In the genomic region with DNA sequence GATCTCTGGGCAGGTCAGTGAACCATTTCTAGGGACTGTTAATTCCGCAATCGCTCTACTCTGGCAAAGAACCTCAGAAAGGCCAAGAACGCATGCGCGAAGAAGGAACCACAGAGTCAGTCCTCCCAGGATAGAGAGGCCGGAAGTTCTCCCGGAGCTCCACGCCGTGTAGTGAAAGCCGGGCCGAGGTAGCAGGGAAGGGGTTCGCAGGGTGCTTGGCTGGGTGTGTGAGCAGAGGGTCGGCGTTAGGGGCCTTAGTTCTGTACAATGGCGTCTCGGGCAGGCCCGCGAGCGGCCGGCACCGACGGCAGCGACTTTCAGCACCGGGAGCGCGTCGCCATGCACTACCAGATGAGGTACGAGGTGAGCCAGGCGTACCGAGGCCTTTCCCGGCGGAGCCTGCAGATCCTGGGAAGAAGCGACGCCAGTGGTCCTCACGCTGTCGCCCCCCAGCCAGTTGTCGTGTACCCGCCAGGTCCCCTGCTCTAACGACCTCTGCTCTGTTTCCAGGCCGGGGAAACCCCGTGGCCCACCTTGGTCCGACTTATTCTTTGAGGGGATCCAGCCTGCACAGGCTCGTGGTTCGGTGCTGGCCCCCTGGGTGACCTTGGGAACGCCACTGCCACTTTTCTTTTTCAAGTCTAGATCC, we compare ENCODE assay signal across 8 mouse cellular contexts. TPM values are rescaled to one million over a fixed set of nuclear protein-coding genes. Genes with fewer than 3 reads are reported as not detected.
A peak's percentile ranks its signal among the peaks of the same experiment; 100 is the strongest.
DNase-seq lines count a peak whose midpoint lies in the region; ATAC-seq and TF ChIP-seq lines count a peak whose summit lies in the region.

A gene (plus strand): TSS at position 128 of the 649 bp plus-strand sequence.

- H3K4me1 ChIP-seq in bone marrow, adult 2 months (ENCODE audit: control insufficient read depth, insufficient read depth, low read length) = peaks cover 1% of the 10 kb centered on the region; the same call in 1 of the 2 replicates
- peaks cover 5% of the 10 kb centered on the region for H3K4me1 ChIP-seq in embryonic facial prominence, embryonic 15.5 days
- peaks cover 6% of the 10 kb centered on the region; the same call in 1 of the 2 replicates for H3K4me1 ChIP-seq in kidney, embryonic 14.5 days (ENCODE audit: control insufficient read depth, insufficient read depth, low read length)
- H3K4me1 ChIP-seq in limb, embryonic 15.5 days = peaks cover 11% of the 10 kb centered on the region

- under 1% methylated on average over 45 of the region's 45 CpGs for WGBS in bone marrow, adult 2 months
- under 1% methylated on average over 45 of the region's 45 CpGs for WGBS in embryonic facial prominence, embryonic 15.5 days
- WGBS in kidney, embryonic 14.5 days = under 1% methylated on average over 45 of the region's 45 CpGs
- under 1% methylated on average over 45 of the region's 45 CpGs for WGBS in limb, embryonic 15.5 days

- H3K4me2 ChIP-seq in embryonic facial prominence, embryonic 15.5 days (replicated peaks) = peak within 1 kb of the TSS; percentile 83
- H3K4me2 ChIP-seq in kidney, embryonic 14.5 days (replicated peaks; ENCODE audit: low read depth, low read length) = peak within 1 kb of the TSS; percentile 80
- peak within 1 kb of the TSS; percentile 75 for H3K4me2 ChIP-seq in limb, embryonic 15.5 days

- peak within 1 kb of the TSS; percentile 95 for H3K4me3 ChIP-seq in bone marrow, adult 2 months (replicated peaks; ENCODE audit: control insufficient read depth, low read depth, low read length)
- peak within 1 kb of the TSS; percentile 97 for H3K4me3 ChIP-seq in embryonic facial prominence, embryonic 15.5 days (replicated peaks)
- H3K4me3 ChIP-seq in kidney, embryonic 14.5 days (ENCODE audit: low read length) = peak within 1 kb of the TSS; percentile 70
- peak within 1 kb of the TSS; percentile 95 for H3K4me3 ChIP-seq in limb, embryonic 15.5 days

- peak; percentile 93 for DNase-seq in 416B (ENCODE audit: low read depth)
- peak; percentile 88 to 93 for DNase-seq in heart, adult 9 months (ENCODE audit: low spot score in 2 of 2)
- peak; percentile 85 to 88 for DNase-seq in monocyte, adult 2 months (ENCODE audit: low read depth in 1 of 2, low spot score in 2 of 2)
- peak; percentile 87 to 91 for DNase-seq in spleen, postnatal 36 days (ENCODE audit: low spot score in 2 of 2)

- H3K9ac ChIP-seq in embryonic facial prominence, embryonic 15.5 days = peak within 1 kb of the TSS; percentile 86
- peak within 1 kb of the TSS; percentile 92 for H3K9ac ChIP-seq in kidney, embryonic 14.5 days (ENCODE audit: low read depth, low read length)
- peak within 1 kb of the TSS; percentile 63 for H3K9ac ChIP-seq in limb, embryonic 15.5 days

- H3K36me3 ChIP-seq in embryonic facial prominence, embryonic 15.5 days = peaks cover 18% of the 10 kb centered on the region
- H3K36me3 ChIP-seq in kidney, embryonic 14.5 days (ENCODE audit: control insufficient read depth, insufficient read depth, low read length) = peaks cover 19% of the 10 kb centered on the region
- H3K36me3 ChIP-seq in limb, embryonic 15.5 days = peaks cover 14% of the 10 kb centered on the region

- peak; percentile 88 for ATAC-seq in embryonic facial prominence, embryonic 15.5 days (ENCODE audit: insufficient number of reproducible peaks, low FRiP score, low TSS enrichment, low read depth)
- peak; percentile 91 for ATAC-seq in kidney, embryonic 14.5 days (ENCODE audit: low FRiP score, low TSS enrichment)
- peak; percentile 82 for ATAC-seq in limb, embryonic 15.5 days (ENCODE audit: insufficient number of reproducible peaks, low FRiP score, low TSS enrichment, low read depth)

- peak; percentile 63; the same call in 1 of the 2 replicates for TF ChIP-seq POLR2A in bone marrow, adult 2 months (IDR thresholded peaks at IDR 0.05; ENCODE audit: borderline replicate concordance, control insufficient read depth, low read depth, low read length)

- H3K9me3 ChIP-seq in embryonic facial prominence, embryonic 15.5 days (replicated peaks) = no peaks in the 10 kb centered on the region
- no peaks in the 10 kb centered on the region for H3K9me3 ChIP-seq in kidney, embryonic 14.5 days (ENCODE audit: control insufficient read depth, low read length)
- H3K9me3 ChIP-seq in limb, embryonic 15.5 days = no peaks in the 10 kb centered on the region

- peak within 1 kb of the TSS; percentile 31; the same call in 1 of the 2 replicates for H3K27ac ChIP-seq in bone marrow, adult 2 months (ENCODE audit: control insufficient read depth, insufficient read depth, low read depth, low read length, poor library complexity)
- H3K27ac ChIP-seq in embryonic facial prominence, embryonic 15.5 days (replicated peaks) = peak within 1 kb of the TSS; percentile 52
- H3K27ac ChIP-seq in kidney, embryonic 14.5 days (ENCODE audit: low read depth, low read length) = peak within 1 kb of the TSS; percentile 21; the same call in 1 of the 2 replicates
- peak within 1 kb of the TSS; percentile 78 for H3K27ac ChIP-seq in limb, embryonic 15.5 days

- no peaks in the 10 kb centered on the region for H3K27me3 ChIP-seq in embryonic facial prominence, embryonic 15.5 days
- no peaks in the 10 kb centered on the region for H3K27me3 ChIP-seq in kidney, embryonic 14.5 days (ENCODE audit: control insufficient read depth, insufficient read depth, low read length)
- no peaks in the 10 kb centered on the region for H3K27me3 ChIP-seq in limb, embryonic 15.5 days

- no peak for TF ChIP-seq CTCF in bone marrow, adult 2 months (IDR thresholded peaks at IDR 0.05; ENCODE audit: control insufficient read depth, insufficient read depth, low read length)

RNA-seq across cellular contexts. Expression of the gene that starts here (rescaled TPM):
- polyA plus RNA-seq in bone marrow, adult 2 months (2011; ENCODE audit: insufficient read depth, insufficient read length, low replicate concordance, missing spikeins) = 5.0 and 14.4 TPM in 2 replicates
- polyA plus RNA-seq in embryonic facial prominence, embryonic 15.5 days (2015; fragmentation: Nextera tagmentation; extraction: Ambion mirVana) = 81.4 and 84.8 TPM in 2 replicates
- polyA plus RNA-seq in kidney, embryonic 14.5 days (2014; fragmentation: Nextera tagmentation; extraction: Ambion mirVana) = 95.9 and 103 TPM in 2 replicates
- polyA plus RNA-seq in limb, embryonic 15.5 days (2015; fragmentation: Nextera tagmentation; extraction: Ambion mirVana) = 85.0 and 88.5 TPM in 2 replicates

Comparison
In these comparisons a context has a peak if more than half of its experiments do, and no peak if none do; other contexts are left out.
1. Peak in every context shown above with its lines: DNase-seq, ATAC-seq, H3K4me3 ChIP-seq and H3K27ac ChIP-seq.
2. H3K27ac ChIP-seq: peak in every context shown above with its lines; median percentile 78 in limb, embryonic 15.5 days; 52 in embryonic facial prominence, embryonic 15.5 days; 31 in bone marrow, adult 2 months; 21 in kidney, embryonic 14.5 days.